Mouse (Mus musculus) mature B cell (primary cell): Measurements from ENCODE around the gene Immp2l.

Experiments
- in situ Hi-C: fragments of 300-500 bp; cut with MboI; formaldehyde crosslinking; loops from 2 replicates; pipeline ENCODE4 v1.14.3; 2019

The Immp2l gene

GRCm38 (mm10) chr12:41182856-41183255, 159.0 kb downstream of the Immp2l start:
- in situ Hi-C loops, result no loop called here

DNA sequence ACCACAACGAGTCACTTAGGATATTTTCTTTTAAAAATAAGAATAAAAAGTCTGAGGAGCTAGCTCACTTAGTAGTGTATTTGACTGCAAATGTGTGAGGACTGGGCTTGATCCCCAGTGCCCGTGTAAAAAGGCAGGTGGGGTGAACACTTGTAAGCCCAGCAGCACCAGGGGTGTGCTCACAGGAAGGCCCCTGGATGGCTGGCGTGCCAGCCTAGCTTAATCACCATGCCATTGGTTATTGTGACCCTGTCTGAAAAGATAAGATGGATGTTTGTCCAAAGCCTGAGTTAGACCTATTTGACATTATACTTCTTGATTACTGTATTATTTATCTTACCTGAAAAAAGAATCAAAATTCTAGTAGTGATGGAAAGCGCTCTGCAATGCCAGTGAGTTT, 161.2 kb downstream of the Immp2l start:
- in situ Hi-C loops, result no loop called here

DNA sequence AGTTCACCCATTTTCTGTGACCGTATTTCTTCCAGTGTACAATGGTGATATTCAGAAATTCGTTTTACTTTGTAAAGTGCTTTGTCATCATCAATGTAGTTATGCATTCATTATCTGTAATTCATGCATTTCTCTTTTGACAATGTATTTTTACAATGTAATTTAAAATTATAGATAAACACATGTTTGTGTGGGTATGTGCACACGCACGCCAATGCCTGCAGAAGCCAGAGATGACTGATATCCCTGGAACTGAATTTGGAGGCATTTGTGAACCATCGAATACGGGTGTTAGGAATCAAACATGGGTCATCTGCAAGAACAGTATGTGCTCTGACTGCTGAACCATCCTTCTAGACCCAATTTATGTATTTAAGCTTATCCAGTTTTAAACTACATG, 161.6 kb downstream of the Immp2l start:
- in situ Hi-C loops, result no loop called here

GRCm38 (mm10) chr12:41192829-41193228, 168.9 kb downstream of the Immp2l start:
- in situ Hi-C loops, result no loop called here

GRCm38 (mm10) chr12:41196374-41196773, 172.5 kb downstream of the Immp2l start:
- in situ Hi-C loops, result no loop called here

- in situ Hi-C loops, result no loop called here
Observed at GRCm38 (mm10) chr12:41215186-41215585, 191.3 kb downstream of the Immp2l start.

GRCm38 (mm10) chr12:41221893-41222292, 198.0 kb downstream of the Immp2l start:
- in situ Hi-C loops, result no loop called here

DNA sequence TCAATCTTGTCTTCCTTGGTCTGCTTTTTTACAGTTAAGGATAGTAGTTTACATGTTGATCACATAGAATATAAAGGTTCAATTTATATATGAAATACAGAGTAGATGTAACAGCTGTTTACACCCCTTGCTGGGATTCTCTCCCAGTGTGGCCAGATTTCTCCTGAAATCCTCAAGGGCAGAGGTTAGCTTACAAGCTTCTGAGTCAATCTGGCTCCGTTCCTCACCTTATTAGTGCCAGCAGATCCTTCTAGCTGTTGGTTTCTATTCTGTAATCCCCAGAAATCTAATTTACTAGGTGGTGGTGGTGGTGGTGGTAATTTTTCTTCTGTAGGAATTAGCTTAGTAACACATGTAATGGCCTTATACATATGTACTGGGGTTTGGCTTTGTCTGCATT, 199.8 kb downstream of the Immp2l start:
- in situ Hi-C loops, result no loop called here

DNA sequence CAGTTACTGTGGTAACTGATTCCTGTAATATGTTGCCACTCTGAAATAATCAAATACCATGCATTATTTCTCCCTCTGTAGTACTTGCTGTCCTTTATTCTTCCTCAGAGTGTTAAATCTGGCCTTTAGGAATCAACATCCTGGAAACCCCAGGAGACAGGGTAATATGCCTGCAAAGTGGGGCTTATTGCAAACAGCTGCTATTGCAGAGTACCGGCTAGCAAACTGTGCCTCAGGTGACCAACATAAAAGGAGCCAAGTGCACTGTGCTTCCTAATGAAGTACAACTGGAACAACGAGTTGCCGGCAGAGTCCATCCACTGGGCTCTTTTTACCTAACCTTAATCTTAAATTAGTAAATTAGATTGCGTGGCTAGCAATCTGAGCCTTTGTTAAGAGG, 200.6 kb downstream of the Immp2l start:
- in situ Hi-C loops, result no loop called here

DNA sequence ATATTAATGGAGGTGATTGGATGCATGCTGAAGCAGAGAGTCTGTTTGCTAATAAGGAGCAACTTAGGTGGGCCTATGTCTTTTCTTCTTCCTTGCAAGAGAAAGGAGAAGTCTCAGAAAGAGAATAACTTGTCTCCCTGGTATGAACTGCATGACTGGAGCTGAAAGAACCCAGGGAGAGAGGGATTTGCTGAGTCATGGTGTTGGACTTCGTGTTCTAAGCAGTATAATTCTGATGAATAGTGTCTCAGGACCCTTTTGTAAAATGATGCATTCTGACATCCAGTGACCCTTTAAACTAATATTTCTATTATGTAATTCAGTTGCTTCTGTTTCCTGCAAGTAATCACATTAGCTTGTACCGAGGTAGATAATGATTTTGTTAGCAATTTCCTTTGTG, 208.1 kb downstream of the Immp2l start:
- in situ Hi-C loops, result no loop called here

- in situ Hi-C loops, result no loop called here
Observed at GRCm38 (mm10) chr12:41237880-41238279, 214.0 kb downstream of the Immp2l start.

DNA sequence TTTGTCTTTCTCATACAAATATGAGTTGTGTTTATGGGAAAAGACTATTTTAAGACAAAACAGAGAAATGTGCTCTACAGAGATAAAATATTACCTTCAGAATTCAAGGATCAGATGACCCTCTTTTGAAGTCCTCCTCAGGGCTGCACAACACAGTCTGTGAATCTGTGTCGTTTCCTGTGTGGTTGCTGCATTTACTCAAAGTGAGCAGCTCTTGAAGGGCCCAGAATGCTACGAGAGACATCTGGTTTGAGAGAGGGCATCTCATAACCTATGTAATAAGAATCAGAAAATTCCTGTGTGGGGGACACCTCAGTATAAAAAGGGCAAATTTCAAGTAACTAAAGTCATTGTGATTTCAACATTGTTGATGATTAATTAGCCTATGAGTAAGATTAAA, 217.3 kb downstream of the Immp2l start:
- in situ Hi-C loops, result no loop called here

GRCm38 (mm10) chr12:41248254-41248653, 224.4 kb downstream of the Immp2l start:
- in situ Hi-C loops, result no loop called here

GRCm38 (mm10) chr12:41250123-41250522, 226.2 kb downstream of the Immp2l start:
- in situ Hi-C loops, result no loop called here

DNA sequence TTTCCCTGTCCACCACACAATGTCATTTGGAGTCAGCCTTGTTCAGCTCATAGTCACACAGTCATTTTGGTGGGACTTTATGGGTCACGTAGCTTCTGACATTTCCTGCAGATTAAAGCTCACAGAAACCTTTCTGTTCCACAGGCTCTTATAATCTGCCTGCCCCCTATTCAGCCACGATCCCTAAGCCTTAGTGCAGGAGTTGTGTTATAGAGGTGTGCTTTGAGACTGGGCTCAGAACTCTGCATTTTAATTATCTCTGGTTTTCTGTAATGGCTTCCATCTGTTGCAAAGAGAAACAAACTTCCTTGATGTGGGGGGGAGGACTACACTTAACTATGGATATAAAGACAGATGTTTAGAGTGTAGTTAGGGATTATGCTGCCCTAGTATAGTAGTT, 234.0 kb downstream of the Immp2l start:
- in situ Hi-C loops, result no loop called here

DNA sequence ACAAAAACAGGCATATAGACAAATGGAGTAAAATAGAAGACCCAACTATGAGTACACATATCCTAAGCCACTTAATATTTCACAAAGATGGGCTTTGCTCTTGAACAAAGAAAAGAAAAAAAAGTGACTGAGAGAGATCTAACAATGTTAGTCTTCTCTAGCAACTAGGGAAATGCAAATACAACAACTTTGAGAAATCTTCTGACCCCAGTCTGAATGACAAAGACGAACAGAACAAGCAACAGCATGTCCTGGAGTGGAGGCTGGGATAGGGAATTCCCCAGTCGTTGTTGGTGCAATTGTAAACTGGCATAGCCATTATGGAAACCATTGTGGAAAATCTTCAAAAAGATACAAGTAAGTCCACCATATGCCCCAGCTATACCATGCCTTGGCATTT, 235.7 kb downstream of the Immp2l start:
- in situ Hi-C loops, result no loop called here

- in situ Hi-C loops, result no loop called here
Observed at GRCm38 (mm10) chr12:41274136-41274535, 250.2 kb downstream of the Immp2l start.

DNA sequence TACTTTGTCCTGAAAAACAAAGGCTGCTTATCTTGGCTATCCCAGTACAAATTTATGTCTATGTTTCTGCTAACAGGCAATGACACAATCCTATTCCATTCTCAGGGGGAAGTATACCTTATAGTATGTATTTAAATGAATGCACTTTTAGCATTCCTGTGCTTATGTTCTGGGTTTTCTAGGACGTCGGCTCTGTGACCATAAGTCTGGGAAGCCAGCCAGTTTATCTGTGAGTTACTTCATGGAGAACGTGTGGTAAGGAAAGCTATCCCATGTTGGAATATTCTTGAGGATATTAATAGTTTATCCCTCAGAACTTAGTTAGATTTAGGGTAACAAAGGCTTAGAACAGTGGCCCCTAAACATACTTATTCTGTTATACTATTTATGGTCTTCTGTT, 251.5 kb downstream of the Immp2l start:
- in situ Hi-C loops, result no loop called here

DNA sequence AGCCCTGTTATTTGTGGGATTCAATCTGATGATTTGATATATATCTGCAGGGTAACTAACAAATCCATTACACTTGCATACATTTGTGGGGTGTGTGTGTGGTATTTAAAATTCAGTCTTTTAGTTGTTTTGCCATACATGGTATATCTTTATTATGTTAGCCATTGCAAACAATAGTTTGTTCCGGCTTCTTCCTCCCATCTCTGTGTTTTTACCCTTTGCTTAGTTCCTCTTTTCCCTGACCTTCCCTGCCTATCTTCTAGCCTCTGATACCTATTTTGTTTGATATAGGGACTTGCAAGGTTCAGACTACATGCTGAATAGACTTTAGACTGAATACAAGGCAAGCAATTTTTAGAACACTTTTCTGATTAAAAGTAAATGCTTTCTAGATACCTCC, 254.0 kb downstream of the Immp2l start:
- in situ Hi-C loops, result no loop called here

DNA sequence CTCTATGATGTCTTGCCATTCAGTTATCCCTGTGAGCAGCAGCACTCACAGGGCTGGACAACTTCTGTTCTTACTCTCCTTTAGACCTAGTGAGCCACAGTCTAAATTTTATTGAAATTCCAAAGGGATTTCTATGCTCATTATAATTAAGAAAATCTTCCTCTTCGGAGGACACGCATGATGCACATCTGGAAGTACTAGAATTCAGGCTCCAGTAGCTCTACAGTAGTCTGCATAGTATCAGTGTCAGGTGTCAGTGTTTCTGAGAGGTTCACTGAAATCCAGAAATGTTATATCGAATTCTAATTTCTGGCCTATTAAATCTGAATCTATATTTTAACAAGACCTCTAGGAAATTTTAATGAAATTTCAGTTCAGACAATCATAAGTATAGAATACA, 265.2 kb downstream of the Immp2l start:
- in situ Hi-C loops, result no loop called here

DNA sequence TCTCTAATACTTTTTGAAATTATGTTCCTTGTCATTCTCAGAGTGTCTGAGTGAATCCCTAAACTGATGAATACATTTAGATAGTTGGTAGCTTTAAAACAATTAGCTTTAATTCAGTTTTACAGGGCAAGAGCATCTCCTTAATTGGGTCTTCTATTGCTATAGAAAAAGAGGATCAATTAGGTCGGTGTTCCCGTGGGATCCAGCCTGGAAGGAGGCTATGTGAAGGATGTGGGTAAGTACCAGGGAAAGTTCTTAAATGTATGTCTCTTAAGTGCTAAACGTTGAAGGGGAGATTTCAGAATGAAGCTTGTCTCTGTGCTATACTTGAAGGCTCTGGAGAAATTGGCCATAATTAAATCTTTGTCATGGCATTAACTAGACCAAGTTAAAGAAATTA, 283.1 kb downstream of the Immp2l start:
- in situ Hi-C loops, result no loop called here

- in situ Hi-C loops, result no loop called here
Observed at GRCm38 (mm10) chr12:41308726-41309680, 285.1 kb downstream of the Immp2l start.

- in situ Hi-C loops, result no loop called here
Observed at GRCm38 (mm10) chr12:41313391-41313790, 289.5 kb downstream of the Immp2l start.
